Mouse (Mus musculus) hindbrain, embryonic 10.5 days (tissue): ENCODE measurements around the gene Ptov1. TPM values are rescaled to one million over a fixed set of nuclear protein-coding genes. Genes with fewer than 3 reads are reported as not detected.

ENCODE experiments used
- DNase-seq: peaks from one replicate; pipeline ENCODE4 v3.0.0-alpha.2; 2017; ENCODE audit warnings: low spot score
- H3K27ac ChIP-seq: fragments of 300-500 bp; sonication (generic); 2 replicates; pipeline ENCODE4 v1.5.1; 2016; ENCODE audit warnings: mild to moderate bottlenecking, moderate library complexity
- H3K27me3 ChIP-seq: fragments of 300-500 bp; sonication (generic); 2 replicates; pipeline ENCODE4 v1.6.1; 2016; ENCODE audit warnings: mild to moderate bottlenecking; ENCODE audit not compliant: poor library complexity, insufficient read depth, severe bottlenecking
- H3K36me3 ChIP-seq: fragments of 300-500 bp; sonication (generic); 2 replicates; pipeline ENCODE4 v1.6.1; 2016; ENCODE audit warnings: mild to moderate bottlenecking, moderate library complexity
- H3K4me1 ChIP-seq: fragments of 300-500 bp; sonication (generic); replicated peaks from 2 replicates; pipeline ENCODE4 v1.6.1; 2016; ENCODE audit warnings: mild to moderate bottlenecking
- H3K4me3 ChIP-seq: fragments of 300-500 bp; sonication (generic); 2 replicates; pipeline ENCODE4 v1.5.1; 2016; ENCODE audit warnings: mild to moderate bottlenecking, moderate library complexity
- H3K9me3 ChIP-seq: fragments of 300-500 bp; sonication (generic); 2 replicates; pipeline ENCODE4 v1.6.1; 2016; ENCODE audit warnings: mild to moderate bottlenecking, moderate library complexity
- WGBS: fragments of 180-500 bp; shearing (Covaris S2); methylation state at CpG from one replicate; pipeline ENCODE4 v1.1.7; 2016; 5-methylcytosine and 5-hydroxymethylcytosine counted together
- polyA plus RNA-seq: library from polyadenylated mRNA; unstranded; fragments of >200 nt; fragmentation: Nextera tagmentation; extraction: Ambion mirVana; gene quantifications from 2 replicates; pipeline ENCODE4 v1.2.1, GENCODE M21; 2016

Gene Ptov1
- polyA plus RNA-seq, 1 experiment from 2014 or later = 579 TPM

- Histone ChIP-seq H3K4me3 (peak overlapping the region; percentile 47), H3K9me3 (no peaks in the 10 kb centered on the region), H3K4me1 (peaks cover 16% of the 10 kb centered on the region), H3K27ac (peak overlapping the region; percentile 70), H3K36me3 (peaks cover 54% of the 10 kb centered on the region), H3K27me3 (peaks cover 51% of the 10 kb centered on the region)
- peak; percentile 51 for DNase-seq
- 2% methylated on average over 58 of the region's 58 CpGs for WGBS
These were observed 29.9 kb downstream of the Ptov1 start for GRCm38 (mm10) chr7:44839491-44840191.

- H3K4me1 ChIP-seq = peaks cover 16% of the 10 kb centered on the region
- peaks cover 49% of the 10 kb centered on the region for H3K36me3 ChIP-seq
- H3K27ac ChIP-seq = peak overlapping the region; percentile 70; the same call in 1 of the 2 replicates
- H3K9me3 ChIP-seq = no peaks in the 10 kb centered on the region
- peaks cover 51% of the 10 kb centered on the region for H3K27me3 ChIP-seq
- WGBS = 28% methylated on average over 11 of the region's 11 CpGs
- peak overlapping the region; percentile 47 for H3K4me3 ChIP-seq
- no peak for DNase-seq
These were observed 30.5 kb downstream of the Ptov1 start for GRCm38 (mm10) chr7:44839171-44839490.

- H3K27ac ChIP-seq = no peak overlapping the region
- peaks cover 16% of the 10 kb centered on the region for H3K4me1 ChIP-seq
- WGBS = 83% methylated on average over 6 of the region's 6 CpGs
- no peaks in the 10 kb centered on the region for H3K9me3 ChIP-seq
- no peak overlapping the region for H3K4me3 ChIP-seq
- DNase-seq = no peak
- peaks cover 38% of the 10 kb centered on the region for H3K36me3 ChIP-seq
- H3K27me3 ChIP-seq = peaks cover 51% of the 10 kb centered on the region
These were observed 31.5 kb downstream of the Ptov1 start for GRCm38 (mm10) chr7:44838073-44838472.

DNA sequence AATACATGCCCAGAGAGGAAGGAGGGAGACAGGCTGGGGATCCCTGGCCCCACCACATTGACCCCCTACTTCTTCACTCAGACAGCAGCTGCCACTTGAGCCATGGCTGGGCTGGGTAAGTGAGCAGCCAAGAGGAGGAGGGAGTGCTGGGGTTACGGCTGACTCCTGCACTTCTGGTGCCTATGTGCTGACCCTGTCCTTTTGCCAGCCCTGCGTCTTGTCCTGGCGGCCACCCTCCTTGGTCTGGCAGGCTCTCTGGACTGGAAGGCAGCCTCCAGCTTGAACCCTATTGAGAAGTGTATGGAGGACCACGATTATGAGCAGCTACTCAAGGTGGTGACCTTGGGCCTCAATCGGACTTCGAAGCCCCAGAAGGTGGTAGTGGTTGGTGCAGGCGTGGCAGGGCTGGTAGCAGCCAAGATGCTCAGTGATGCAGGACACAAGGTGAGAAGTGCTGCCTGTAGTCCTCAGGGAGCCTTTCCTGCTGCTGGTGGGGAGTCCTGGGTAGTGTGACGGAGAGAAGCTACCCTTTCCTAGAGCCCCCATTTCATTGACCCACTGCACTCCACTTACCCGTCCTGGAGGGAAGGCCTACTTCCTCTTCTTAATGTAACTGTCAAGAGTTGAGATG, 33.0 kb downstream of the Ptov1 start:
- H3K9me3 ChIP-seq = no peaks in the 10 kb centered on the region
- H3K4me1 ChIP-seq = peaks cover 16% of the 10 kb centered on the region
- no peak for DNase-seq
- no peak overlapping the region for H3K27ac ChIP-seq
- H3K36me3 ChIP-seq = peaks cover 34% of the 10 kb centered on the region
- WGBS = 81% methylated on average over 9 of the region's 9 CpGs
- no peak overlapping the region for H3K4me3 ChIP-seq
- peaks cover 40% of the 10 kb centered on the region for H3K27me3 ChIP-seq

- Histone ChIP-seq H3K27me3 (peaks cover 35% of the 10 kb centered on the region), H3K4me3 (no peak overlapping the region), H3K27ac (no peak overlapping the region), H3K36me3 (peaks cover 34% of the 10 kb centered on the region), H3K4me1 (peaks cover 16% of the 10 kb centered on the region), H3K9me3 (no peaks in the 10 kb centered on the region)
- no peak for DNase-seq
- 62% methylated on average over 3 of the region's 3 CpGs for WGBS
These were observed 33.6 kb downstream of the Ptov1 start for GRCm38 (mm10) chr7:44836016-44836404.

DNA sequence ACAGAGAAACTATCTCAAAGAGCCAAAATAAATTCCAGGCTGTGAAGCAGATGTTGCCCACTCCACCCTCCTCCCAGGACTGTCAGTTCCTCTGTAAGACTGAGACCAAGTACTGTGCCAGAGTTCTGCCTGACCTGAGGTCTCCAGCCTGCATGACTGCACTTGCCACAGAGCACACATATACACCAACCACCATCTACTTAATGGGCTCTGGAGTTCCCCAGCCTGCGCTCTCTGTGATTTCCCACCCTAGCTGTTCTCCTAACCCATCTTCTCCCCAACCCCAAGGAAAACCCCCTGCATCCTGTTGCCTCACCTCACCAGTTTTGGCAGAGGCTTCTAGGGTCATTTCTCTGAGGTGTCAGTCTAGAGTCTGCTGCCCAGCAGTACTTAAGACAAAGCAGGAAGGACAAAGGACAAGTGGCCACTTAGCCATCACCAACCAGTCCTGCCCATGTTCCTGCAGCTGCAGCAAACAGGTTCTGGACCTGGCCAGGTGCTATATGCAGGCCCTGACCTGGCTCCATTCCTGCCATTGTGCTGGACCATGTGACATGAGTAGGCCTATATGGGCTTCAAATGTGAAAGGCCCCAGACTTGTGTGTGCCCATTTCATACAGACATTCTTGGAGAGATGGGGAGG, 34.1 kb downstream of the Ptov1 start:
- no peak overlapping the region for H3K4me3 ChIP-seq
- H3K9me3 ChIP-seq = no peaks in the 10 kb centered on the region
- H3K27ac ChIP-seq = no peak overlapping the region
- H3K27me3 ChIP-seq = peaks cover 30% of the 10 kb centered on the region
- no peak for DNase-seq
- H3K4me1 ChIP-seq = peaks cover 16% of the 10 kb centered on the region
- peaks cover 34% of the 10 kb centered on the region for H3K36me3 ChIP-seq
- WGBS = 94% methylated on average over 1 of the region's 1 CpGs

GRCm38 (mm10) chr7:44832763-44833162, 36.8 kb downstream of the Ptov1 start:
- no peak overlapping the region for H3K4me3 ChIP-seq
- no peak overlapping the region for H3K27ac ChIP-seq
- H3K36me3 ChIP-seq = peaks cover 49% of the 10 kb centered on the region
- H3K4me1 ChIP-seq = peaks cover 5% of the 10 kb centered on the region; the same call in 1 of the 2 replicates
- no peaks in the 10 kb centered on the region for H3K9me3 ChIP-seq
- no peak for DNase-seq
- H3K27me3 ChIP-seq = peaks cover 3% of the 10 kb centered on the region; the same call in 1 of the 2 replicates
- 87% methylated on average over 4 of the region's 4 CpGs for WGBS

DNA sequence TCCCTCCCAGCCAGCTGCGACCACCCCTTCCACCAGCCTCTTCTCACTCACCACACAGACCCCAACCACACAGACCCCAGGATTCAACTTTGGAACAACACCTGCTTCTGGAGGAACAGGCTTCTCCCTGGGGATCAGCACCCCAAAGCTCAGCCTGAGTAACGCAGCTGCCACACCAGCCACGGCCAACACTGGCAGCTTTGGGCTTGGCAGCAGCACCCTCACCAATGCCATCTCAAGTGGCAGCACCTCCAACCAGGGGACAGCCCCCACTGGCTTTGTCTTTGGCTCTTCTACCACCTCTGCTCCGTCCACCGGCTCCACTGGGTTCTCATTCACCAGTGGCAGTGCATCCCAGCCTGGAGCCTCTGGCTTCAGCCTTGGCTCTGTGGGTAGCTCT, 40.9 kb downstream of the Ptov1 start:
- Histone ChIP-seq H3K4me3 (no peak overlapping the region), H3K27ac (no peak overlapping the region), H3K27me3 (no peaks in the 10 kb centered on the region), H3K36me3 (peaks cover 74% of the 10 kb centered on the region), H3K9me3 (no peaks in the 10 kb centered on the region), H3K4me1 (peaks cover 16% of the 10 kb centered on the region)
- DNase-seq = no peak
- 93% methylated on average over 5 of the region's 5 CpGs for WGBS

- WGBS = 92% methylated on average over 3 of the region's 3 CpGs
- Histone ChIP-seq H3K9me3 (no peaks in the 10 kb centered on the region), H3K27ac (no peak overlapping the region), H3K4me1 (peaks cover 27% of the 10 kb centered on the region), H3K36me3 (peaks cover 76% of the 10 kb centered on the region), H3K27me3 (no peaks in the 10 kb centered on the region), H3K4me3 (no peak overlapping the region)
- no peak for DNase-seq
These were observed 42.8 kb downstream of the Ptov1 start for GRCm38 (mm10) chr7:44826771-44827170.

DNA sequence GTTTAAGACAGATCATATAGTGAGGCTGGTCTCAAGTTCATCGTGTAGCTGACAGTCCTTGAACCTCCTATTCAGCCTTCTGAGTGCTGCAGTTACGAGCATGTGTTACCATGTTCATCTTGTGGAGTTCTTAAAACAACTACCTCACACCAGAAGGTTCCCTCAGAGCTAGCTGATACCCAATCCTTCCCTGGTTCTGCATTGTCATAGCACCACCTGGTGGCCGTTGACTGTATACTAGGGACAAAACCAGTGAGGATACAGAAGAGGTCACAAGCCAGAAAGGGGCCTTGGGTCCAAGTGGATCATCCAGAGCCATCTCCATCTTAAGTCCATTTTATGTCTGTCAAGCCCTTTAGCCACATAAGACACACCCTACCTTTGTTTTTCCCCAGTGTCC, 44.7 kb downstream of the Ptov1 start:
- Histone ChIP-seq H3K27ac (no peak overlapping the region), H3K36me3 (peaks cover 75% of the 10 kb centered on the region), H3K9me3 (no peaks in the 10 kb centered on the region), H3K4me1 (peaks cover 41% of the 10 kb centered on the region), H3K27me3 (no peaks in the 10 kb centered on the region), H3K4me3 (no peak overlapping the region)
- 35% methylated on average over 3 of the region's 3 CpGs for WGBS
- DNase-seq = peak; percentile 77

- Histone ChIP-seq H3K36me3 (peaks cover 74% of the 10 kb centered on the region), H3K27me3 (no peaks in the 10 kb centered on the region), H3K4me1 (peaks cover 51% of the 10 kb centered on the region), H3K9me3 (no peaks in the 10 kb centered on the region), H3K27ac (no peak overlapping the region), H3K4me3 (no peak overlapping the region)
- no peak for DNase-seq
- 46% methylated on average over 7 of the region's 7 CpGs for WGBS
These were observed 46.2 kb downstream of the Ptov1 start for GRCm38 (mm10) chr7:44823409-44823808.

GRCm38 (mm10) chr7:44821666-44822448, 47.7 kb downstream of the Ptov1 start:
- WGBS = 87% methylated on average over 7 of the region's 7 CpGs
- H3K27me3 ChIP-seq = no peaks in the 10 kb centered on the region
- H3K27ac ChIP-seq = no peak overlapping the region
- peaks cover 65% of the 10 kb centered on the region for H3K4me1 ChIP-seq
- H3K9me3 ChIP-seq = no peaks in the 10 kb centered on the region
- no peak overlapping the region for H3K4me3 ChIP-seq
- no peak for DNase-seq
- peaks cover 63% of the 10 kb centered on the region for H3K36me3 ChIP-seq
